Mouse (Mus musculus) CH12.LX (cell line): ENCODE measurements around the gene Trmt10c. TPM values are rescaled to one million over a fixed set of nuclear protein-coding genes. Genes with fewer than 3 reads are reported as not detected.

ENCODE experiments used
- DNase-seq: peaks from one replicate; pipeline ENCODE4 v3.0.0-alpha.2; 2013; ENCODE audit errors: extremely low read depth
- H3K27ac ChIP-seq: 2 replicates; pipeline ENCODE4 v1.5.1; 2012; ENCODE audit warnings: low read depth, mild to moderate bottlenecking, control low read depth, moderate library complexity; ENCODE audit not compliant: insufficient read depth
- H3K27me3 ChIP-seq: replicated peaks from 2 replicates; pipeline ENCODE3; 2012; ENCODE audit warnings: inconsistent platforms
- H3K36me3 ChIP-seq, 2 experiments: replicated peaks in 1 of 2; 2 replicates each; pipeline versions ENCODE3 to v1.6.1; 2012; ENCODE audit warnings: inconsistent platforms in 1 of 2, low read length in 1 of 2, mild to moderate bottlenecking in 1 of 2, mixed read lengths in 1 of 2, moderate library complexity in 1 of 2; ENCODE audit not compliant: control insufficient read depth in 1 of 2, insufficient read depth in 1 of 2
- H3K4me1 ChIP-seq, 2 experiments: 2 replicates each; pipeline ENCODE4 v1.6.1; 2012; ENCODE audit warnings: inconsistent platforms in 1 of 2, moderate library complexity in 1 of 2; ENCODE audit not compliant: insufficient read depth in 2 of 2, control insufficient read depth in 1 of 2
- H3K4me2 ChIP-seq: 2 replicates; pipeline ENCODE4 v1.6.1; 2012; ENCODE audit warnings: low read depth, mild to moderate bottlenecking, control low read depth; ENCODE audit not compliant: poor library complexity, insufficient read depth, severe bottlenecking
- H3K4me3 ChIP-seq, 3 experiments: fragments of 150-350 bp in 1 of 3; sonication (generic) in 1 of 3; replicated peaks in 1 of 3; 2 replicates each; pipeline versions ENCODE3 to v1.5.1; 2011 to 2012; ENCODE audit warnings: low read depth in 2 of 3, low read length in 2 of 3, mild to moderate bottlenecking in 2 of 3, moderate library complexity in 2 of 3, control low read depth in 1 of 3, improper control_type of control experiment in 1 of 3, inconsistent platforms in 1 of 3, mixed read lengths in 1 of 3; ENCODE audit not compliant: poor library complexity in 1 of 3
- H3K79me2 ChIP-seq: replicated peaks from 2 replicates; pipeline ENCODE4 v1.6.1; 2012; ENCODE audit warnings: mild to moderate bottlenecking, moderate library complexity; ENCODE audit not compliant: control insufficient read depth, poor library complexity, insufficient read depth, severe bottlenecking; ENCODE audit errors: extremely low read depth
- H3K9ac ChIP-seq: 2 replicates; pipeline ENCODE4 v1.6.1; 2012; ENCODE audit warnings: low read depth, mild to moderate bottlenecking, control low read depth, moderate library complexity; ENCODE audit not compliant: insufficient read depth
- H3K9me3 ChIP-seq: replicated peaks from 2 replicates; pipeline ENCODE3; 2012; ENCODE audit warnings: low read length, inconsistent platforms, mixed read lengths
- CHD1 ChIP-seq: IDR thresholded peaks from 2 replicates; pipeline ENCODE4 v1.6.1; 2012; ENCODE audit warnings: low read depth, low read length, improper control_type of control experiment, inconsistent platforms
- CHD2 ChIP-seq: IDR thresholded peaks from 2 replicates; pipeline ENCODE4 v1.6.1; 2011; ENCODE audit warnings: low read length, improper control_type of control experiment
- CTCF ChIP-seq, 2 experiments: IDR thresholded peaks in 1 of 2; conservative IDR thresholded peaks in 1 of 2; 2 replicates each; pipeline ENCODE4 v1.5.1; 2011 to 2012; ENCODE audit warnings: low read depth in 2 of 2, low read length in 2 of 2, improper control_type of control experiment in 1 of 2, inconsistent platforms in 1 of 2, mild to moderate bottlenecking in 1 of 2, moderate library complexity in 1 of 2
- E2F4 ChIP-seq: IDR thresholded peaks from 2 replicates; pipeline ENCODE4 v1.6.1; 2011; ENCODE audit warnings: low read depth, low read length, improper control_type of control experiment; ENCODE audit not compliant: insufficient replicate concordance
- ELF1 ChIP-seq: IDR thresholded peaks from 2 replicates; pipeline ENCODE4 v1.6.1; 2014; ENCODE audit warnings: low read depth, mild to moderate bottlenecking, inconsistent platforms, low read length, improper control_type of control experiment
- EP300 ChIP-seq: IDR thresholded peaks from 2 replicates; pipeline ENCODE4 v1.6.1; 2011; ENCODE audit warnings: low read length, improper control_type of control experiment
- ETS1 ChIP-seq: conservative IDR thresholded peaks from 2 replicates; pipeline ENCODE4 v1.6.1; 2012; ENCODE audit warnings: low read depth, mild to moderate bottlenecking, inconsistent platforms, low read length, improper control_type of control experiment, moderate library complexity
- IRF4 ChIP-seq: IDR thresholded peaks from 2 replicates; pipeline ENCODE4 v1.6.1; 2014; ENCODE audit warnings: low read depth, mild to moderate bottlenecking, inconsistent platforms, low read length, improper control_type of control experiment
- JUND ChIP-seq: conservative IDR thresholded peaks from 2 replicates; pipeline ENCODE4 v1.6.1; 2011; ENCODE audit warnings: low read depth, low read length, improper control_type of control experiment
- KAT2A ChIP-seq: IDR thresholded peaks from 2 replicates; pipeline ENCODE4 v1.6.1; 2012; ENCODE audit warnings: low read length, improper control_type of control experiment, inconsistent platforms; ENCODE audit not compliant: insufficient replicate concordance
- MAFK ChIP-seq: IDR thresholded peaks from 2 replicates; pipeline ENCODE4 v1.6.1; 2011; ENCODE audit warnings: low read length, improper control_type of control experiment; ENCODE audit not compliant: insufficient replicate concordance
- MAX ChIP-seq: IDR thresholded peaks from 2 replicates; pipeline ENCODE4 v1.6.1; 2011; ENCODE audit warnings: low read length, improper control_type of control experiment
- MAZ ChIP-seq: IDR thresholded peaks from 2 replicates; pipeline ENCODE4 v1.6.1; 2012; ENCODE audit warnings: low read depth, mild to moderate bottlenecking, inconsistent platforms, low read length, improper control_type of control experiment, moderate library complexity
- MEF2A ChIP-seq: IDR thresholded peaks from 2 replicates; pipeline ENCODE4 v1.6.1; 2014; ENCODE audit warnings: low read depth, mild to moderate bottlenecking, inconsistent platforms, low read length, improper control_type of control experiment, borderline replicate concordance
- MXI1 ChIP-seq: IDR thresholded peaks from 2 replicates; pipeline ENCODE4 v1.6.1; 2011; ENCODE audit warnings: mild to moderate bottlenecking, low read depth, low read length, improper control_type of control experiment
- MYC ChIP-seq: IDR thresholded peaks from 2 replicates; pipeline ENCODE4 v1.6.1; 2011; ENCODE audit warnings: low read depth, mild to moderate bottlenecking, improper control_type of control experiment, low read length
- NELFE ChIP-seq: IDR thresholded peaks from 2 replicates; pipeline ENCODE4 v1.6.1; 2011; ENCODE audit warnings: low read depth, low read length, improper control_type of control experiment
- NRF1 ChIP-seq: IDR thresholded peaks from 2 replicates; pipeline ENCODE4 v1.6.1; 2014; ENCODE audit warnings: low read depth, mild to moderate bottlenecking, inconsistent platforms, low read length, improper control_type of control experiment, moderate library complexity
- PAX5 ChIP-seq: IDR thresholded peaks from 2 replicates; pipeline ENCODE4 v1.6.1; 2012; ENCODE audit warnings: low read length, inconsistent platforms, mixed read lengths
- POLR2A ChIP-seq: IDR thresholded peaks from 2 replicates; pipeline ENCODE4 v1.6.1; 2011; ENCODE audit warnings: low read depth, mild to moderate bottlenecking, improper control_type of control experiment, low read length
- POLR2AphosphoS2 ChIP-seq: IDR thresholded peaks from 2 replicates; pipeline ENCODE4 v1.6.1; 2011; ENCODE audit warnings: low read depth, low read length, improper control_type of control experiment
- RAD21 ChIP-seq: IDR thresholded peaks from 2 replicates; pipeline ENCODE4 v1.6.1; 2011; ENCODE audit warnings: low read depth, mild to moderate bottlenecking, low read length, improper control_type of control experiment, moderate library complexity
- RCOR1 ChIP-seq: conservative IDR thresholded peaks from 2 replicates; pipeline ENCODE4 v1.6.1; 2012; ENCODE audit warnings: low read depth, mild to moderate bottlenecking, inconsistent platforms, low read length, improper control_type of control experiment
- SMC3 ChIP-seq: IDR thresholded peaks from 2 replicates; pipeline ENCODE4 v1.6.1; 2011; ENCODE audit warnings: low read depth, low read length, improper control_type of control experiment
- TBP ChIP-seq: conservative IDR thresholded peaks from 2 replicates; pipeline ENCODE4 v1.6.1; 2011; ENCODE audit warnings: low read depth, low read length, improper control_type of control experiment
- TCF12 ChIP-seq: IDR thresholded peaks from 2 replicates; pipeline ENCODE4 v1.6.1; 2014; ENCODE audit warnings: low read depth, mild to moderate bottlenecking, inconsistent platforms, low read length, improper control_type of control experiment
- USF1 ChIP-seq: IDR thresholded peaks from 2 replicates; pipeline ENCODE4 v1.6.1; 2014; ENCODE audit warnings: low read depth, mild to moderate bottlenecking, inconsistent platforms, low read length, improper control_type of control experiment
- ZC3H11A ChIP-seq: IDR thresholded peaks from 2 replicates; pipeline ENCODE4 v1.6.1; 2012; ENCODE audit warnings: low read depth, mild to moderate bottlenecking, inconsistent platforms, low read length, improper control_type of control experiment
- ZNF384 ChIP-seq: IDR thresholded peaks from 2 replicates; pipeline ENCODE4 v1.6.1; 2012; ENCODE audit warnings: low read depth, low read length, improper control_type of control experiment, inconsistent platforms
- dilution Hi-C: fragments of 300-500 bp; cut with MboI; formaldehyde crosslinking; loops from 2 replicates; pipeline ENCODE4 v1.14.3; 2020; ENCODE audit warnings: low sequenced_read_pairs; ENCODE audit not compliant: extremely low pct_unique_long_range_greater_than_20kb, extremely low pct_ligation_motif_present
- in situ Hi-C: fragments of 300-500 bp; cut with MboI; formaldehyde crosslinking; loops from 3 replicates; pipeline ENCODE4 v1.14.3; 2019; ENCODE audit warnings: low sequenced_read_pairs, low pct_ligation_motif_present, low pct_unique_long_range_greater_than_20kb, mixed read lengths
- polyA plus RNA-seq: library from polyadenylated mRNA; unstranded; fragments of >175 nt; gene quantifications from 2 replicates; pipeline ENCODE4 v1.2.1, GENCODE M21; 2012; ENCODE audit warnings: low read depth; ENCODE audit not compliant: insufficient read length
- total RNA-seq, 2 experiments: library from RNA; depleted of rRNA; stranded (reverse); fragments of 300-350 nt in 1 of 2; fragments of >200 nt in 1 of 2; gene quantifications; 2 replicates each; pipeline ENCODE4 v1.2.3; 2012 to 2014

Trmt10c gene
- total and polyA plus RNA-seq, 3 experiments, result 23.4 to 63.5 (median 26.6) TPM

DNA sequence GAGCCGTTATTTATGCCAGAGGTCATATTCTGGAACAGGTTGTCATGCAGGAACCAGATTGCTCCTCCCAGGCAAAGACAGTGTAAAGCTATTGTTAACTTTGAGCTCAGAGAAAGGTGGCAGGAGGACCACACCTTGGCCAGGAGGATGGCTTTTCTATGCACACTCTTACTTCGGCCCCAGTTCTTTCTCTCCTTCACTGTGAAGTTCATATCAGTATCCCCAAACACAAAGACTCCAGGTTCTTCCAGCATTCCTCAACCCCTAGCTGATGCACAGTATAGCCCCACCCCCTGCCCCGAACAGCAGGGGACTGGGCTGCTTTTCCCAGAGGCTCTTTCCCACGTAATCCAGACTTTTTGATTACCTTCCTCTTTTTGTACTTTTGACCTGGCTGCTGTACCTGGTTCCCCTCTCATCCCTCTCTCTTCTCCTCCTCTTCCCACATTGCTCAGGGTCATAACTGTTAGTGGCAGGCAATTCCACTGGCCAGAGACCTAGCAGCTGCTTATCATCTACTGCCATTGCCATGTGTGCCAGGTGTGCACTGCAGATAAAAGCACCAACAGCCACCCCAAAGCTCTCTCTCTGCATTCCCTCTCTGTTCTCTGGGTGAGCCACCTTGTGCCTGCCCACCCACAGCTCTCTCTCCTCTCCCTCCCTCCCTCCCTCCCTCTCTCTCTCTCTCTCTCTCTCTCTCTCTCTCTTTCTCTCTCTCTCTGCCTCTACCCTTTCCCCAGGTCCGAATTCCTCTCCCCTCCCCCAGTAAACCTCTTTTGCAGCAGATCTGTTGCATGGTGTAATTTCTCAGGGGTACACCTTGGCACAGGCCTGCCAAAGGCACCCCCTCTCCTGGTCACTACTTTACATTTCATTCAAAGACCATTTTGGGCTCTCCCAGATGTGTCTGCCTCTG, 34.0 kb upstream of the Trmt10c start:
- no peak for DNase-seq

GRCm38 (mm10) chr16:56068523-56069070, 31.0 kb upstream of the Trmt10c start:
- Histone ChIP-seq H3K4me3 (no peak overlapping the region), H3K27me3 (no peaks in the 10 kb centered on the region), H3K36me3 (no peaks in the 10 kb centered on the region), H3K27ac (no peak overlapping the region), H3K4me1 (peaks cover 4 to 24% of the 10 kb centered on the region in 2 experiments; a peak in 3 of 4 replicates), H3K4me2 (0 out of 2 replicates have a peak overlapping the region, but pooled peaks have one; percentile 11), H3K9me3 (no peaks in the 10 kb centered on the region), H3K9ac (no peak overlapping the region), H3K79me2 (no peaks in the 10 kb centered on the region)
- dilution Hi-C loops, result no loop called here
- in situ Hi-C loops, result loop anchor here (5.0 to 10.0 kb wide), 3 partner anchors 36 to 176 kb away; partner anchors contain the start of gene Zbtb11
- peak; percentile 49 for DNase-seq
- no peak for TF ChIP-seq ELF1
- TF ChIP-seq USF1, result no peak
- TF ChIP-seq KAT2A, result no peak
- TF ChIP-seq MYC, result 0 out of 2 replicates have a peak, but pooled peaks have one; percentile 44
- TF ChIP-seq NELFE, result no peak
- TF ChIP-seq POLR2A, result no peak
- TF ChIP-seq PAX5, result no peak
- peak; percentile 70 for TF ChIP-seq EP300
- TF ChIP-seq MAFK, result no peak
- TF ChIP-seq IRF4, result no peak
- no peak for TF ChIP-seq CHD1
- no peak for TF ChIP-seq TCF12
- TF ChIP-seq JUND, result no peak; the same call in 1 of the 2 replicates
- no peak for TF ChIP-seq MXI1
- TF ChIP-seq TBP, result no peak
- TF ChIP-seq SMC3, result no peak
- 0 out of 2 replicates have a peak, but pooled peaks have one; percentile 16 for TF ChIP-seq CHD2
- TF ChIP-seq RAD21, result no peak
- no peak for TF ChIP-seq NRF1
- peak; percentile 51; the same call in 1 of the 2 replicates for TF ChIP-seq MEF2A
- no peak for TF ChIP-seq E2F4
- no peak for TF ChIP-seq CTCF (conservative IDR thresholded peaks at IDR 0.05 in 1 of 2, IDR thresholded peaks at IDR 0.05 in 1 of 2; ENCODE audit: low read depth in 2 of 2, low read length in 2 of 2)
- 0 out of 2 replicates have a peak, but pooled peaks have one; percentile 29 for TF ChIP-seq ETS1
- no peak for TF ChIP-seq ZC3H11A
- no peak for TF ChIP-seq MAX
- TF ChIP-seq POLR2AphosphoS2, result no peak
- TF ChIP-seq ZNF384, result peak; percentile 72
- TF ChIP-seq RCOR1, result no peak

More for the DNA sequence above, 34.0 kb upstream of the Trmt10c start:
- no peak overlapping the region for H3K9ac ChIP-seq
- dilution Hi-C loops, result no loop called here
- peaks cover 3% of the 10 kb centered on the region for H3K79me2 ChIP-seq
- no peaks in the 10 kb centered on the region for H3K36me3 ChIP-seq
- TF ChIP-seq MAZ (no peak), JUND (no peak), USF1 (no peak), SMC3 (no peak), POLR2AphosphoS2 (no peak), KAT2A (no peak), IRF4 (no peak)
- in situ Hi-C loops, result no loop called here
- H3K9me3 ChIP-seq, result no peaks in the 10 kb centered on the region
- no peak overlapping the region for H3K4me3 ChIP-seq
- peaks cover 7 to 35% of the 10 kb centered on the region in 2 experiments; a peak in 3 of 4 replicates for H3K4me1 ChIP-seq
- no peak overlapping the region for H3K4me2 ChIP-seq
- H3K27ac ChIP-seq, result no peak overlapping the region
- H3K27me3 ChIP-seq, result no peaks in the 10 kb centered on the region
